10 mouse cellular contexts compared by ENCODE assay signal in genomic region chr10:63026156-63026794, GRCm38 (mm10). TPM values are rescaled to one million over a fixed set of nuclear protein-coding genes. Genes with fewer than 3 reads are reported as not detected.
A peak's percentile ranks its signal among the peaks of the same experiment; 100 is the strongest.
DNase-seq lines count a peak whose midpoint lies in the region; ATAC-seq and TF ChIP-seq lines count a peak whose summit lies in the region.
"Had no signal": no experiment of that assay in that cellular context is flagged by ENCODE, and none has a peak within 500 bp of the region (broad histone marks: within the 10 kb centered on the region; RNA-seq: fewer than 3 reads in every experiment).

No protein-coding gene starts in this region.

- TF ChIP-seq CTCF in MEL (IDR thresholded peaks at IDR 0.05 in 2 of 3, conservative IDR thresholded peaks at IDR 0.05 in 1 of 3; ENCODE audit: control insufficient read depth in 1 of 3, insufficient read depth in 1 of 3, low read depth in 2 of 3, low read length in 3 of 3, poor library complexity in 1 of 3, severe bottlenecking in 1 of 3) = no peak
- no peak for TF ChIP-seq CTCF in liver, postnatal 0 days (IDR thresholded peaks at IDR 0.05; ENCODE audit: low read depth)

- H3K79me2 ChIP-seq in MEL (ENCODE audit: control insufficient read depth, insufficient read depth, low read length, poor library complexity) = peaks cover 25% of the 10 kb centered on the region

- no peak for DNase-seq in MEL (ENCODE audit: low read depth, low spot score)
- peak; percentile 74 for DNase-seq in brain, embryonic 18.5 days (ENCODE audit: low read depth, low spot score)
- DNase-seq in forelimb bud, embryonic 11.5 days (ENCODE audit: low read depth, low spot score) = peak; percentile 68
- DNase-seq in cerebellum, postnatal 14 days = no peak
- DNase-seq in ovary, postnatal 14 days (ENCODE audit: low spot score) = no peak
- no peak for DNase-seq in liver, postnatal 0 days
- DNase-seq: adrenal gland, postnatal 36 days had no signal

- H3K27ac ChIP-seq in MEL (ENCODE audit: control insufficient read depth, low read depth, low read length) = no peak overlapping the region
- peak overlapping the region; percentile 100 for H3K27ac ChIP-seq in midbrain, embryonic 12.5 days (replicated peaks)
- H3K27ac ChIP-seq in liver, postnatal 0 days (ENCODE audit: low read depth) = no peak overlapping the region

- H3K27me3 ChIP-seq in MEL (ENCODE audit: control insufficient read depth in 1 of 2, insufficient read depth in 2 of 2, low read length in 2 of 2) = no peaks in the 10 kb centered on the region
- no peaks in the 10 kb centered on the region for H3K27me3 ChIP-seq in midbrain, embryonic 12.5 days
- no peaks in the 10 kb centered on the region for H3K27me3 ChIP-seq in liver, postnatal 0 days (ENCODE audit: insufficient read depth, low read length)
- H3K27me3 ChIP-seq: limb, embryonic 15.5 days had no signal

- TF ChIP-seq RAD21 in MEL (IDR thresholded peaks at IDR 0.05; ENCODE audit: low read depth, low read length) = no peak

- no peak overlapping the region for H3K4me3 ChIP-seq in MEL (ENCODE audit: control insufficient read depth in 1 of 2, insufficient read depth in 1 of 2, low read depth in 2 of 2, low read length in 2 of 2)
- H3K4me3 ChIP-seq in midbrain, embryonic 12.5 days = peak overlapping the region; percentile 5; the same call in 1 of the 2 replicates
- no peak overlapping the region for H3K4me3 ChIP-seq in liver, postnatal 0 days (ENCODE audit: low read depth, low read length)
- H3K4me3 ChIP-seq: limb, embryonic 15.5 days; megakaryocyte, embryonic 14.5 days had no signal

- H3K4me1 ChIP-seq in MEL (ENCODE audit: control insufficient read depth in 1 of 2, insufficient read depth in 2 of 2, low read length in 2 of 2) = peaks cover 2 to 11% of the 10 kb centered on the region in 2 experiments
- H3K4me1 ChIP-seq in midbrain, embryonic 12.5 days = peaks cover 45% of the 10 kb centered on the region
- peaks cover 17% of the 10 kb centered on the region for H3K4me1 ChIP-seq in liver, postnatal 0 days (ENCODE audit: insufficient read depth)

- H3K9me3 ChIP-seq in MEL (replicated peaks; ENCODE audit: insufficient read depth, low read length) = no peaks in the 10 kb centered on the region
- no peaks in the 10 kb centered on the region for H3K9me3 ChIP-seq in midbrain, embryonic 12.5 days
- no peaks in the 10 kb centered on the region for H3K9me3 ChIP-seq in liver, postnatal 0 days (ENCODE audit: low read length)
- H3K9me3 ChIP-seq: limb, embryonic 15.5 days had no signal

- TF ChIP-seq EP300 in MEL (IDR thresholded peaks at IDR 0.05; ENCODE audit: low read depth in 1 of 2, low read length in 2 of 2) = no peak
- no peak for TF ChIP-seq EP300 in liver, postnatal 0 days (IDR thresholded peaks at IDR 0.05; ENCODE audit: low read depth)

- peak; percentile 20; the same call in 1 of the 2 replicates for ATAC-seq in midbrain, embryonic 12.5 days (ENCODE audit: low FRiP score, low read depth)
- no peak for ATAC-seq in liver, postnatal 0 days

- WGBS in midbrain, embryonic 12.5 days = 4% methylated on average over 8 of the region's 8 CpGs
- WGBS in liver, postnatal 0 days (ENCODE audit: insufficient replicate concordance) = 76% methylated on average over 8 of the region's 8 CpGs

- H3K9ac ChIP-seq in MEL (ENCODE audit: control insufficient read depth, low read depth, low read length, poor library complexity, severe bottlenecking) = no peak overlapping the region
- no peak overlapping the region for H3K9ac ChIP-seq in midbrain, embryonic 12.5 days (replicated peaks)
- no peak overlapping the region for H3K9ac ChIP-seq in liver, postnatal 0 days (replicated peaks)
- H3K9ac ChIP-seq: limb, embryonic 15.5 days had no signal

- H3K36me3 ChIP-seq in MEL (ENCODE audit: control insufficient read depth in 1 of 2, insufficient read depth in 2 of 2, low read length in 2 of 2) = peaks cover 0 to 20% of the 10 kb centered on the region in 2 experiments; a peak in 2 of 4 replicates
- H3K36me3 ChIP-seq in midbrain, embryonic 12.5 days = no peaks in the 10 kb centered on the region
- no peaks in the 10 kb centered on the region for H3K36me3 ChIP-seq in liver, postnatal 0 days (replicated peaks; ENCODE audit: insufficient read depth, low read length)
- H3K36me3 ChIP-seq: limb, embryonic 15.5 days had no signal

- TF ChIP-seq POLR2A in MEL (IDR thresholded peaks at IDR 0.05; ENCODE audit: control insufficient read depth in 1 of 2, insufficient read depth in 1 of 2, low read depth in 1 of 2, low read length in 2 of 2, poor library complexity in 1 of 2) = no peak

- H3K4me2 ChIP-seq in midbrain, embryonic 12.5 days (replicated peaks) = peak overlapping the region; percentile 73
- no peak overlapping the region for H3K4me2 ChIP-seq in liver, postnatal 0 days (ENCODE audit: low read depth, low read length)
- H3K4me2 ChIP-seq: limb, embryonic 15.5 days had no signal

TF ChIP-seq in MEL, 35 proteins besides CTCF, POLR2A, EP300 and RAD21:
- TF ChIP-seq ZKSCAN1 (IDR thresholded peaks at IDR 0.05; ENCODE audit: low read depth, low read length) = no peak
- TF ChIP-seq ZNF384 (IDR thresholded peaks at IDR 0.05; ENCODE audit: low read depth, low read length) = peak; percentile 46; the same call in 1 of the 2 replicates
- no peak for TF ChIP-seq ZC3H11A (IDR thresholded peaks at IDR 0.05; ENCODE audit: low read depth, low read length)
- TF ChIP-seq UBTF (IDR thresholded peaks at IDR 0.05; ENCODE audit: borderline replicate concordance, insufficient read depth, low read depth, low read length) = no peak
TF ChIP-seq in MEL: peak in this region for 1.

RNA-seq across cellular contexts. Expression of gene Pbld2, which starts 2.2 kb away (rescaled TPM):
- total RNA-seq in MEL (2012; rRNA removed) = 0.13 and 0.15 TPM in 2 replicates
- polyA plus RNA-seq in MEL (2012; ENCODE audit: insufficient read depth in 1 of 2, insufficient read length in 2 of 2, low read depth in 1 of 2, low replicate concordance in 2 of 2, missing spikeins in 1 of 2) = under 1 TPM in 1 of 2 experiments, not detected in 1; 0.15 TPM
- polyA plus RNA-seq in midbrain, embryonic 12.5 days (2016; fragmentation: Nextera tagmentation; extraction: Ambion mirVana) = 1.0 and 1.2 TPM in 2 replicates
- polyA plus RNA-seq in liver, postnatal 0 days (2015; fragmentation: Nextera tagmentation; extraction: Ambion mirVana) = 15.0 and 17.3 TPM in 2 replicates

RNA-seq across cellular contexts. Expression of gene Hnrnph3, which starts 2.3 kb away (rescaled TPM):
- total RNA-seq in MEL (2012; rRNA removed) = 11.5 and 16.0 TPM in 2 replicates
- 10 to 100 TPM in 1 of 2 experiments, not detected in 1; 62.4 TPM for polyA plus RNA-seq in MEL (2012; ENCODE audit: insufficient read depth in 1 of 2, insufficient read length in 2 of 2, low read depth in 1 of 2, low replicate concordance in 2 of 2, missing spikeins in 1 of 2)
- 265 and 271 TPM in 2 replicates for polyA plus RNA-seq in midbrain, embryonic 12.5 days (2016; fragmentation: Nextera tagmentation; extraction: Ambion mirVana)
- polyA plus RNA-seq in liver, postnatal 0 days (2015; fragmentation: Nextera tagmentation; extraction: Ambion mirVana) = 12.1 and 12.4 TPM in 2 replicates

RNA-seq across cellular contexts. Expression of gene Pbld1, which starts 33.7 kb away (rescaled TPM):
- total RNA-seq in MEL (2012; rRNA removed) = 0.50 and 0.95 TPM in 2 replicates
- under 1 TPM in 1 of 2 experiments, not detected in 1; 0.47 TPM for polyA plus RNA-seq in MEL (2012; ENCODE audit: insufficient read depth in 1 of 2, insufficient read length in 2 of 2, low read depth in 1 of 2, low replicate concordance in 2 of 2, missing spikeins in 1 of 2)
- polyA plus RNA-seq in midbrain, embryonic 12.5 days (2016; fragmentation: Nextera tagmentation; extraction: Ambion mirVana) = 1.2 TPM in 2 replicates
- polyA plus RNA-seq in liver, postnatal 0 days (2015; fragmentation: Nextera tagmentation; extraction: Ambion mirVana) = 66.9 and 67.6 TPM in 2 replicates

RNA-seq across cellular contexts. Expression of gene Rufy2, which starts 46.3 kb away (rescaled TPM):
- 1.2 and 1.8 TPM in 2 replicates for total RNA-seq in MEL (2012; rRNA removed)
- polyA plus RNA-seq in MEL (2012; ENCODE audit: insufficient read depth in 1 of 2, insufficient read length in 2 of 2, low read depth in 1 of 2, low replicate concordance in 2 of 2, missing spikeins in 1 of 2) = 1 to 10 TPM in 1 of 2 experiments, not detected in 1; 2.6 TPM
- 37.6 and 38.3 TPM in 2 replicates for polyA plus RNA-seq in midbrain, embryonic 12.5 days (2016; fragmentation: Nextera tagmentation; extraction: Ambion mirVana)
- 2.8 and 2.9 TPM in 2 replicates for polyA plus RNA-seq in liver, postnatal 0 days (2015; fragmentation: Nextera tagmentation; extraction: Ambion mirVana)

Comparison
In these comparisons a context has a peak if more than half of its experiments do, and no peak if none do; other contexts are left out.
1. DNase-seq: peak in brain, embryonic 18.5 days (single experiment) and forelimb bud, embryonic 11.5 days (single experiment); none in MEL (single experiment), cerebellum, postnatal 14 days (0 of 2), ovary, postnatal 14 days (single experiment) and liver, postnatal 0 days (single experiment).
2. RNA of gene Pbld1, which starts 33.7 kb away (polyA plus RNA-seq): 66.9 to 67.6 TPM in liver, postnatal 0 days; 1.2 TPM in midbrain, embryonic 12.5 days and 0.47 TPM in MEL; every median in the first group is over 10 times any median in the second.